Mouse (Mus musculus) E14TG2a.4 (cell line): ENCODE measurements around the gene Csnk1d.

ENCODE experiments used
- CTCF ChIP-seq: conservative IDR thresholded peaks from 2 replicates; pipeline ENCODE4 v1.5.1; 2014; ENCODE audit warnings: low read length
- POU5F1 ChIP-seq: IDR thresholded peaks from 2 replicates; pipeline ENCODE4 v1.6.1; 2014; ENCODE audit warnings: low read length, borderline replicate concordance

GRCm38 (mm10) chr11:120945926-120946325, 45.2 kb downstream of the Csnk1d start:
- TF ChIP-seq CTCF (no peak), POU5F1 (no peak)
